Mouse (Mus musculus) fibroblast of lung, adult 2 months (primary cell): ENCODE measurements at regions not wholly inside any gene's neighbourhood (a gene's known extent, or its start where the extent isn't known, plus 50 kb on each side); places are given as distances from the start of the nearest gene placed in this dataset.

Source experiments
- DNase-seq: peaks from one replicate; pipeline ENCODE4 v3.0.0-alpha.2; 2011; ENCODE audit warnings: low read depth

DNA sequence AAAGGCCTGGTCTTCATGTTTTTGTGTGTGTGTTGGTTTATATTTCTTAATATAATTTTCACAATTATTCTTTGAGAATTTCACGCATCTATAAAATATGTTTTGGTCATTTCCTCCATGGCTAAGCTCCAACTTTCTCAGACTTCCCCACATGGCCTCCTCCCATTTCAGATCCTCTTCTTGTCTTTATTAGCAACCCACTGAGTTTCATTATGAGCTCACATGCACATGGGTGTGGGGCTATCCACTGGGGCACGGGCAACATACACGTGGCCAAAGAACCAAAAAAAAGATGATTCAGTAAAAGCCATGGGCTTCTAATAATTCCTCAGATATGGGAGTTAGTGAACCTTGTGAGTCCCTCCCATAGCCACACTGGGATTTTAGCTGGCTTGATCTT lies 50.1 kb upstream of the Mpp6 start:
- DNase-seq: no peak
